Mouse (Mus musculus) adrenal gland, postnatal 4 days (tissue): ENCODE results near the gene Fancb. TPM values are rescaled to one million over a fixed set of nuclear protein-coding genes. Genes with fewer than 3 reads are reported as not detected.

Experiments
- DNase-seq, 2 experiments: peaks; one replicate each; pipeline ENCODE4 v3.0.0; 2021 to 2022; ENCODE audit warnings: low spot score in 2 of 2, mixed read lengths in 2 of 2
- long read RNA-seq, 2 experiments: library from polyadenylated mRNA; stranded (forward); transcript quantifications; one replicate each; pipeline ENCODE4 v2.0.0; 2021
- total RNA-seq, 2 experiments: library from RNA; stranded (reverse); gene quantifications; 2 replicates each; pipeline ENCODE4 v1.2.3; 2021

The Fancb gene
- total RNA-seq: 1 to 10 TPM; 2.5 to 2.6 TPM
- long read RNA-seq, experiment 1, partial matches to known transcripts: 0 of 1 reads
- long read RNA-seq, experiment 1, other reads (novel, unspliced or antisense): 1 of 1 reads
- long read RNA-seq, experiment 2, partial matches to known transcripts: 0 of 4 reads
- long read RNA-seq, experiment 2, other reads (novel, unspliced or antisense): 1 of 4 reads

DNA sequence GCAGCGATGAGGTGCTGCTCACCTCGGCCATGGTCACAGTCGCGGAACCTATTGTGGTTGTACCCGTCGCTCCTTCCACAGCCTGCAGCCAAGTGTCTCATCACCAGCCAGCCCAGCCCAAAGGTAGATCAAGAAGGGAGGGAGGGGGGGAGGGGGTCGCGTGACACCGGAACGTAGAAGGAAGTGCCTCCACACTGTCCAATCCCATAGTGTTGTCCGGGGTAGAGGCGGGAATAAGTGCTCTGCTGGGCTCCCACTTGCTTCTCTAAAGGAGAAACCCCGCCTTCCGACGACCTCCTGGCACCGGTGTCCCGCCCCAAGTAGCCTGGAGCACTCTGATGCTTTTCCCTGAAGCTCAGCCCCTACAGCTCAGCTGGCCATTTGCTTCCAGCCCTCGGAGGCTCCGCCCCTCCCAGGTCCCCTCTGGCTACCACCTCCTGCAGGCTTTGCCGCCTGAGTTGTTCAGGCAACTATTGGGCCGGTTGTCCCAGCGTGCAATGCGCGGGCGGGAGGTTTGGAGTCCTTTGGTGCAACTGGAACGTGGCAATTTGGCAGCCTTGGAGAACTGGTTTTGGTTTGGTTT lies at the start of gene Fancb, which contains the start of gene Mospd2:
Gene Fancb (plus strand): TSS at position 400 of the 583 bp plus-strand sequence.
Gene Mospd2 (minus strand): TSS at position 183 of the 583 bp plus-strand sequence.
- peak; percentile 20 to 57 for DNase-seq

DNA sequence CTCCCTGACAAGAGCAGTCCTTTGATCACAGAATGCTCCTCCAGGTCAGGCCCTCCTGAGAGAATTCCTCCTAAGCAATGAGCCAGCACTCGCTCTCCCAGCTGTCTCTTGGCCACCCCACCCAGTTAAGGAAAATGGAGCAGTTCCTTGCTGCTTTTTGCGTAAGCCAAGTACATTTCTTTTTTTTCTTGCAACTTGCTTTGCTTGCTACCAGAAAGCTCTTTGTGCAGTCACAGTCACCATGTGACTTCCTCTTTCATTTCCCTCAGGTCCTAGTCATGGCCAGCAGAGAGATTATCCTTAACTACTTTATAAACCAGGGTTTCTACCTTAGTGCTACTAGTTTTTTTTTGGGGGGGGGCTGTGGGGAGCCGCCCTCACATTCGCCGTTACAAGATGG lies 38.9 kb upstream of the Fancb start:
- no peak for DNase-seq

DNA sequence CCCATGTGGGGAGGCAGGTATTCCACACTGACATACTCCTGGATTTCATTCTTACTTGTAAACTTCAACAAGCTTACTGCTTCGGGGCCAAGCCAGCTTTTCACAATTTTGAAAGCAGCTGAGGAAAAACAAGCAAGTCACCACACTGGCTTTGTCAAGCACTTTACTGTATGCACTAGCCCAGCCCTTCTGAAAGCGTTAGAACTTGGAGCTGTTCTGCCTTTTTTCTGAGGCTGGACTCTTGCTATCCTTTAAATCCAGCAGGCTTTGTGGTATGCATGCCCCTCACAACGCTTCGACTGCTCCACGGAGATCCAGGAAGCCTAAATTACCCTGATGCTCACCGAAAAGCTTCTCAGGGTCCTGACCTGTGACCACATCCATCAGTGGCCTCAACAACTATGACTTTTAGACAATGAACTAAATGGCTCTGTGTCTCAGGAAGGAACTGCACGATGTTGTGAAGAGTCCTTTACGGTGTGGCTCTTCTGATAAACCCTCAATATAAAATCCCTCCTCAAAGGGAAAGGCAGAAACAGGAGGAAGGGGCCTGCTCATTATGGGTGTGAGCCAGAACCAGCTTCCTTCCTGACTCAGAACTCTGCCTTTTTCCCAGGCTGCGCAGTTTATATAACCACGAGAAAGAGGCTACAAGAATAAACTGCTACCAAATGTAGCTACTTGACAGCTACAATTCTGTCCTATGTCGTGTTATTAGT lies 28.4 kb upstream of the Fancb start:
- no peak for DNase-seq

DNA sequence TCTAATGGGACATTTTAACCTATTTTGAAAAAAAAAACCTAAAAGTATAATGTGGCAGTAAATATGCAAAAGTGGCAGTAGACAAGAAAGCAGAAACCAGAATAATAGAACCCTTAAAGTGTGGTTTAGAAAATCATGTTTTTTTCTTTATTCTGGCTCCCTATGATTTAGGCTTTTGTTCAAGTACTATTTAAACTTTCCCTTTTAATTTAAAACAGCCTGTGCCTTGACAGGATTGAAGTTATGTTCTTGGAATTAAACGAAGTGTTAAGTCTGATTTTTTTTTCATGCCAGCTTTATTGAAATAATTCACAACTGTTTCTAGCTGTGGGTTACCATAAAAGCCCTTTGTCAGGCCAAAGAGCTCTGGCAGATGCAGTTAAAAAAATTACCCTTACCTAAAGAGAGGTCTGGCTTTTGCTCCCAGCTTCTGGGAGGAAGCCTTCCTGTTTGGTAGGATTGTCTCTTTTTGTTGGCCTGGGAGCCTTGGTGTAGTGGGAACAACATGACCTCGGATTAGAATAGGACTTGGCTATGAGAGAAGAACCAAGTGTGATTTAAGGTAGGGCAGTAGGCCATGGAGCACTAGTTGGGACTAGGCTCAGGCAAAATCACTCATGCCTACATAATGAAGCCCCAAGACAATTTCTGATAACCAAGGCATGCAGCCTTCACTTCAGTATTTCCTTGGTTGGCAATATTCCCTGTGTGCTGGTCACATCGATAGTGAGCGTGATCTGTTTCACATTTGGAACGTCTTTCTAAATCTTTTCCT lies 27.6 kb upstream of the Fancb start:
- no peak for DNase-seq

DNA sequence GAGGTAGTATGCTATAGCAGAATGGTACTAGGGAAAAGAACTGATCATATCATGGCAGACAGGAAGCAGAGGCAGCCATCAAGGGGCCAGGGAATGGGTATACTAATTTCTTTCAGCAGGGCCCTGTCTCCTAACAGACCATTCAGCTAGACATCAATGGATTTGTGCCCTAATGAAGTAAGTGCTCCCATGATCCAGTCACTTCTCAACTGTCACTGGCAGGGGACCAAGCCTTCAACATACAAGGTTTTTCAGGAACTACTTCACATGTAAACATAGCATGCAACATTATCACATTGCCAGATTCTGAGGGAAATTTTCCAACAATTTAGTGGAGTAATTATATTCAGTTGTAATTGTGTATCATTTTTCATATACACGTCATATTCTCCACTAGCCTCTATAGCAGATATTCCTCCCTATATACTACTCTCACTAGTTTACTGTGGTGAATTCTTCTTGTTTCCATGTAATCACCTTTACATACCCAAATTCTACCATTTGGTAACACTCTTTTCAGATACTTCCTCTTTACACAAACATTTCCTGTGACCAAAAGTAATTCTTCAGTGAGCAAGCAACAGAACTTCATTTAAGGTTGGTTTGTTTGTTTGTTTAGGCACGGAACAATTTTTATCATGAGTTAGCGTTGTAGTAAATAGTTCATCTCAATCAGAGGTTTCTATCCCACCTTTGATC lies 14.5 kb upstream of the Fancb start:
- DNase-seq: no peak

DNA sequence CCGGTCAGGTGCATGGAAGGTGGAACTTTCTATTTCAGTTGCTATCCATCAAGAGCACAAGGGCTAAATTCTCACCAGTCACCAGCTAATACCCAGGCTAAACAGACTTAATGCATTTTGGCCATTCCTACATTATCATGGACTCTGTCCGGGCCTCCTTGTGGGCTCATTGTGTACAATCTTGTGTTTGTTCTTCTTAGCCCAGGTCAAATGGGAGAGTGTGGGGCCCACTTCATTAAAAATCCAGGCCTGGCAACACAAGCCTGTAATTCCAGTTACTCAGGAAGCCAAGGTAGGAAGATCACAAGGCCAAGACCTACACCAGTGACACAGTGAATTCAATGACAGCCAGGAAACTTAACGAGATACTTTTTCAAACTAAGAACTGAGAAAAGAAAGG lies 9.2 kb upstream of the Fancb start:
- no peak for DNase-seq

DNA sequence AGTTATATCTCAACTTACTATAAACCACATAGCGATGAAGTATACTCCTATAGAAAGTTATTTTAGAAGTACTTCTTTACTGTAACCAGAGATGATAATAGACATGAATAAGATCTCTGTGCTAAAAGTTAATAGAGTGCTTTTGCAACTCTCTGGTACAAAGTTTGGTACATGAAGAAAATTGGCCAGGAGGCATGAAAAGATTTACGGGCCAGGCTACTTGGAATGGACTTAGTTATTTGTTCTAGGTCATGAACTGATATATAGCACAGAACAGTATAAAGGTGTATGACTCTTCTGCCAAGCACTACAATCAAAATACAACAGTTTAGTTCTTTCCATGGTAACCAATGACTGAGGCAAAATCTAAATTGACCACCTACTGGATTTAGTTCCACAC lies 1.5 kb upstream of the Fancb start:
- no peak for DNase-seq

DNA sequence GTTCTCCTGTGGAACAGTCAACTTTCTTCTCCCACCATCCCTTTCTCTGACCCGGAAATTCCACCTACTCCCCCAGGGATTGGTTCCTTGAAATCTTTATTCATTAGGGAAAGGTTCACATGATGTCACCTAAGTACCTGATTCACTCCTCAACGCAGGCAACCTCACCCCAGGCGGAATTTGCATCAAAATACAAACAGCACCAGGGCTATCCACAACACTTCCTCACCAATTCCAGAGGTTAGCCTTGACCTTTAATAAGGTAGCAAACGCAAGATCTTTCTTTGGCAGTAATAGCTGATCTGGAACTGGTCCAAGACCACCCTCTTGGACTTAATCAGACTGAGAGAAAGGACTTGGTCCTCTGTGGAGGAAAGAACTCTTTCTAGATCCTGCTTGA lies 22.7 kb downstream of the Fancb start:
- DNase-seq: no peak

DNA sequence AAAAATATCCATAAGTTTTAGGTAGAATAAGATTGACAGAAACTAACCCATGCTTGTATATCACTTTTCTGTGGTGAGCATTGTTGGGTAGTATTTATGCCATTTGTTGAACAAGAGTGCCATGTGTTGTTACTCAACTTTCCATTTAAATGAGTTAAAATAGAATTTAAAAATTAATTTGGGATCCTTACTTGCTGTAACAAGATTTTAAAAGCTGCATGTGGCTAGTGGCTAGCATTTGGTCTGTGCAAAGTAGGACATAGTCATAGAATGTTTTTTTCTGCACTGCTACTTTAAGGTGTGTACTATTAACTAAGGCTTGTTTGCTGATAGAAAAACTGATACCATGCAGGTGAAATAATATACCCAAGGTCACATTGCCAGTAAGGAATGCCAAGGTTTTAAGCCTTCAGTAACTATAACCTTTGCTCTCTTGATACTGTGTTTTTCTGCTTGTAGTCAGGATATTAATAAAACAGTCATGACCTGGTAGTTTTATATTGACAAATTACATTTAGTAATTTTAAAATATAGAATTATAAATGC lies 24.5 kb downstream of the Fancb start, which contains the start of gene Gm17604:
Gene Gm17604 (minus strand): TSS at position 51 of the 546 bp plus-strand sequence.
- DNase-seq: no peak

Other genes starting within 250 kb of the Fancb start
- 10 to 100 TPM; 26.5 to 30.4 TPM for gene Mospd2, start 217 bp upstream of the Fancb start, total RNA-seq
- gene Gm17604, start 24.2 kb downstream of the Fancb start, total RNA-seq: not detected